Mouse (Mus musculus) hindbrain, postnatal 0 days (tissue): ENCODE measurements around the gene Mvd. TPM values are rescaled to one million over a fixed set of nuclear protein-coding genes. Genes with fewer than 3 reads are reported as not detected.

Source experiments
- ATAC-seq: fragments of 200-750 bp; cut with Nextera tagmentation; 2 replicates; pipeline ENCODE4 v1.8.0; 2017; ENCODE audit warnings: mild to moderate bottlenecking, moderate TSS enrichment, moderate library complexity
- DNase-seq: peaks from one replicate; pipeline ENCODE4 v3.0.0-alpha.2; 2015; ENCODE audit warnings: low spot score
- H3K27ac ChIP-seq: fragments of 300-500 bp; sonication (generic); 2 replicates; pipeline ENCODE4 v1.5.1; 2014; ENCODE audit warnings: mild to moderate bottlenecking
- H3K27me3 ChIP-seq: fragments of 300-500 bp; sonication (generic); 2 replicates; pipeline ENCODE4 v1.6.1; 2014; ENCODE audit warnings: low read length, mixed read lengths; ENCODE audit not compliant: insufficient read depth
- H3K36me3 ChIP-seq: fragments of 300-500 bp; sonication (generic); 2 replicates; pipeline ENCODE4 v1.6.1; 2014; ENCODE audit warnings: low read length, mixed read lengths; ENCODE audit not compliant: insufficient read depth
- H3K4me1 ChIP-seq: fragments of 300-500 bp; sonication (generic); 2 replicates; pipeline ENCODE4 v1.6.1; 2014; ENCODE audit warnings: antibody characterized with exemption, low read length, mixed read lengths; ENCODE audit not compliant: insufficient read depth
- H3K4me2 ChIP-seq: fragments of 300-500 bp; sonication (generic); 2 replicates; pipeline ENCODE4 v1.6.1; 2014; ENCODE audit warnings: low read depth, mild to moderate bottlenecking, low read length, moderate library complexity, mixed read lengths
- H3K4me3 ChIP-seq: fragments of 300-500 bp; sonication (generic); 2 replicates; pipeline ENCODE4 v1.5.1; 2014; ENCODE audit warnings: low read length
- H3K9ac ChIP-seq: fragments of 300-500 bp; sonication (generic); replicated peaks from 2 replicates; pipeline ENCODE4 v1.6.1; 2014; ENCODE audit warnings: mild to moderate bottlenecking, low read length, moderate library complexity, mixed read lengths
- H3K9me3 ChIP-seq: fragments of 300-500 bp; sonication (generic); 2 replicates; pipeline ENCODE4 v1.6.1; 2016; ENCODE audit warnings: low read length, mixed read lengths
- CTCF ChIP-seq: IDR thresholded peaks from 2 replicates; pipeline ENCODE4 v1.5.1; 2016; ENCODE audit warnings: antibody characterized with exemption, control low read depth, low read depth
- WGBS: fragments of 180-500 bp; shearing (Covaris S2); extraction: QIAGEN DNeasy Blood & Tissue Kit; methylation state at CpG from one replicate; pipeline ENCODE4 v1.1.7; 2014; 5-methylcytosine and 5-hydroxymethylcytosine counted together
- polyA plus RNA-seq: library from polyadenylated mRNA; unstranded; fragments of >200 nt; fragmentation: Nextera tagmentation; extraction: Ambion mirVana; gene quantifications from 2 replicates; pipeline ENCODE4 v1.2.1, GENCODE M21; 2015
- total RNA-seq: library from RNA; depleted of rRNA; stranded (reverse); fragments of >200 nt; gene quantifications from 2 replicates; pipeline ENCODE4 v1.2.3, GENCODE M21; 2014

Mvd gene
- total and polyA plus RNA-seq, 2 experiments from 2014 or later: 55.2 to 89.6 TPM

GRCm38 (mm10) chr8:122433269-122433905, 9.8 kb downstream of the Mvd start:
- DNase-seq: peak; percentile 18

GRCm38 (mm10) chr8:122432443-122433268, 10.6 kb downstream of the Mvd start, which contains the start of gene Cyba:
TSS of gene Cyba (minus strand) at chr8:122432930.
- H3K9me3 ChIP-seq: no peaks in the 10 kb centered on the region

More at GRCm38 (mm10) chr8:122433269-122433905, 9.8 kb downstream of the Mvd start:
- peak; percentile 43 for TF ChIP-seq CTCF
- Histone ChIP-seq H3K9ac (no peak overlapping the region), H3K4me3 (no peak overlapping the region), H3K9me3 (no peaks in the 10 kb centered on the region), H3K4me2 (no peak overlapping the region), H3K36me3 (peaks cover 27% of the 10 kb centered on the region; the same call in 1 of the 2 replicates), H3K27ac (no peak overlapping the region; the same call in 1 of the 2 replicates), H3K4me1 (peaks cover 10% of the 10 kb centered on the region; the same call in 1 of the 2 replicates), H3K27me3 (no peaks in the 10 kb centered on the region)
- ATAC-seq: peak; percentile 36; the same call in 1 of the 2 replicates
- 68% methylated on average over 11 of the region's 11 CpGs for WGBS

GRCm38 (mm10) chr8:122431694-122432442, 11.4 kb downstream of the Mvd start:
- Histone ChIP-seq H3K9ac (peak overlapping the region; percentile 31; the same call in 1 of the 2 replicates), H3K4me2 (peak overlapping the region; percentile 52), H3K9me3 (no peaks in the 10 kb centered on the region), H3K27ac (peak overlapping the region; percentile 22; the same call in 1 of the 2 replicates), H3K4me3 (peak overlapping the region; percentile 26), H3K4me1 (peaks cover 10% of the 10 kb centered on the region; the same call in 1 of the 2 replicates), H3K27me3 (no peaks in the 10 kb centered on the region), H3K36me3 (peaks cover 22% of the 10 kb centered on the region; the same call in 1 of the 2 replicates)
- 40% methylated on average over 18 of the region's 18 CpGs for WGBS
- 0 out of 2 replicates have a peak, but pooled peaks have one; percentile 4 for ATAC-seq
- peak; percentile 26 for DNase-seq
- no peak for TF ChIP-seq CTCF

More at GRCm38 (mm10) chr8:122432443-122433268, 10.6 kb downstream of the Mvd start, which contains the start of gene Cyba:
- DNase-seq (peak; percentile 47), ATAC-seq (peak; percentile 45)
- WGBS: 8% methylated on average over 44 of the region's 45 CpGs
- Histone ChIP-seq H3K27me3 (no peaks in the 10 kb centered on the region), H3K4me1 (peaks cover 10% of the 10 kb centered on the region; the same call in 1 of the 2 replicates), H3K27ac (peak within 1 kb of the TSS; percentile 22; the same call in 1 of the 2 replicates), H3K4me2 (peak within 1 kb of the TSS; percentile 52), H3K4me3 (peak within 1 kb of the TSS; percentile 26), H3K36me3 (peaks cover 22% of the 10 kb centered on the region; the same call in 1 of the 2 replicates), H3K9ac (peak within 1 kb of the TSS; percentile 31; the same call in 1 of the 2 replicates)
- TF ChIP-seq CTCF: no peak

- Histone ChIP-seq H3K9me3 (no peaks in the 10 kb centered on the region), H3K27ac (no peak overlapping the region), H3K4me1 (peaks cover 10% of the 10 kb centered on the region; the same call in 1 of the 2 replicates), H3K4me3 (no peak overlapping the region), H3K9ac (no peak overlapping the region), H3K27me3 (no peaks in the 10 kb centered on the region), H3K36me3 (peaks cover 15% of the 10 kb centered on the region; the same call in 1 of the 2 replicates), H3K4me2 (no peak overlapping the region)
- TF ChIP-seq CTCF: no peak
- 75% methylated on average over 3 of the region's 3 CpGs for WGBS
- ATAC-seq: no peak
- no peak for DNase-seq
Measured at GRCm38 (mm10) chr8:122430646-122431045, 12.6 kb downstream of the Mvd start.

GRCm38 (mm10) chr8:122430058-122430636, 13.1 kb downstream of the Mvd start:
- peaks cover 10% of the 10 kb centered on the region; the same call in 1 of the 2 replicates for H3K4me1 ChIP-seq
- H3K4me3 ChIP-seq: no peak overlapping the region
- H3K36me3 ChIP-seq: peaks cover 15% of the 10 kb centered on the region; the same call in 1 of the 2 replicates
- no peak overlapping the region for H3K9ac ChIP-seq
- no peaks in the 10 kb centered on the region for H3K27me3 ChIP-seq
- DNase-seq (no peak), ATAC-seq (no peak)
- H3K4me2 ChIP-seq: no peak overlapping the region
- whole genome bisulfite sequencing: 84% methylated on average over 10 of the region's 10 CpGs
- TF ChIP-seq CTCF: no peak
- no peaks in the 10 kb centered on the region for H3K9me3 ChIP-seq
- H3K27ac ChIP-seq: no peak overlapping the region

GRCm38 (mm10) chr8:122428163-122428562, 15.1 kb downstream of the Mvd start:
- H3K4me3 ChIP-seq: no peak overlapping the region
- ATAC-seq: no peak
- H3K36me3 ChIP-seq: no peaks in the 10 kb centered on the region
- no peaks in the 10 kb centered on the region for H3K27me3 ChIP-seq
- H3K4me1 ChIP-seq: peaks cover 10% of the 10 kb centered on the region; the same call in 1 of the 2 replicates
- DNase-seq: no peak
- H3K4me2 ChIP-seq: no peak overlapping the region
- H3K27ac ChIP-seq: no peak overlapping the region
- H3K9me3 ChIP-seq: no peaks in the 10 kb centered on the region
- no peak overlapping the region for H3K9ac ChIP-seq
- WGBS: 92% methylated on average over 9 of the region's 9 CpGs
- TF ChIP-seq CTCF: no peak
